Mouse (Mus musculus) ES-E14 (cell line): ENCODE results near the gene Bcl2l12.

Experiments used
- CHD2 ChIP-seq: IDR thresholded peaks from 2 replicates; pipeline ENCODE4 v1.6.1; 2014; ENCODE audit warnings: mild to moderate bottlenecking, low read depth, low read length, inconsistent platforms
- HCFC1 ChIP-seq: IDR thresholded peaks from 2 replicates; pipeline ENCODE4 v1.6.1; 2012; ENCODE audit warnings: low read length, inconsistent platforms, borderline replicate concordance; ENCODE audit not compliant: insufficient read depth
- ZC3H11A ChIP-seq: IDR thresholded peaks from 2 replicates; pipeline ENCODE4 v1.6.1; 2012; ENCODE audit warnings: low read depth, mild to moderate bottlenecking, inconsistent platforms, low read length, borderline replicate concordance
- ZNF384 ChIP-seq: IDR thresholded peaks from 2 replicates; pipeline ENCODE4 v1.6.1; 2012; ENCODE audit warnings: low read depth, low read length, inconsistent platforms

GRCm38 (mm10) chr7:45015344-45015956 lies 16.9 kb upstream of the Bcl2l12 start:
- TF ChIP-seq ZC3H11A (no peak), HCFC1 (no peak), CHD2 (no peak), ZNF384 (no peak)
